In genomic region chr6:37375452-37375851, GRCm38 (mm10) we compare ENCODE assay signal across 11 mouse cellular contexts.
DNase-seq lines count a peak whose midpoint lies in the region; ATAC-seq lines count a peak whose summit lies in the region.
"Had no signal": no experiment of that assay in that cellular context is flagged by ENCODE, and none has a peak within 500 bp of the region (broad histone marks: within the 10 kb centered on the region; RNA-seq: fewer than 3 reads in every experiment).

No protein-coding gene starts in this region.

- peaks cover 6% of the 10 kb centered on the region for H3K4me1 ChIP-seq in limb, embryonic 12.5 days (replicated peaks)
- H3K4me1 ChIP-seq in limb, embryonic 10.5 days = no peaks in the 10 kb centered on the region; the same call in 1 of the 2 replicates
- H3K4me1 ChIP-seq in heart, embryonic 12.5 days (replicated peaks) = peaks cover 40% of the 10 kb centered on the region

- H3K9me3 ChIP-seq in limb, embryonic 12.5 days = no peaks in the 10 kb centered on the region
- H3K9me3 ChIP-seq in limb, embryonic 10.5 days (replicated peaks) = no peaks in the 10 kb centered on the region
- H3K9me3 ChIP-seq in heart, embryonic 12.5 days (replicated peaks) = no peaks in the 10 kb centered on the region

- peak overlapping the region; percentile 37; the same call in 1 of the 2 replicates for H3K27ac ChIP-seq in limb, embryonic 12.5 days
- H3K27ac ChIP-seq in limb, embryonic 10.5 days = no peak overlapping the region
- peak overlapping the region; percentile 43; the same call in 1 of the 2 replicates for H3K27ac ChIP-seq in heart, embryonic 12.5 days (ENCODE audit: poor library complexity, severe bottlenecking)

- no peak for ATAC-seq in cerebellum, adult (ENCODE audit: insufficient number of reproducible peaks, low FRiP score, low TSS enrichment)
- no peak for ATAC-seq in limb, embryonic 12.5 days (ENCODE audit: insufficient number of reproducible peaks, insufficient read depth, low FRiP score, low TSS enrichment, low read depth)
- peak; percentile 37; the same call in 1 of the 2 replicates for ATAC-seq in heart, embryonic 12.5 days (ENCODE audit: insufficient number of reproducible peaks, low FRiP score)

- H3K27me3 ChIP-seq in limb, embryonic 12.5 days = no peaks in the 10 kb centered on the region
- H3K27me3 ChIP-seq in limb, embryonic 10.5 days (ENCODE audit: low read depth, poor library complexity, severe bottlenecking) = no peaks in the 10 kb centered on the region
- H3K27me3 ChIP-seq in heart, embryonic 12.5 days (replicated peaks) = no peaks in the 10 kb centered on the region

- DNase-seq in cerebellum, postnatal 10 days = peak; percentile 72 to 81
- no peak for DNase-seq in limb, embryonic 10.5 days (ENCODE audit: low spot score)
- peak; percentile 77 to 81 for DNase-seq in kidney, postnatal 4 days
- DNase-seq in adrenal gland, adult 2 months = no peak
- no peak for DNase-seq in frontal cortex, postnatal 10 days (ENCODE audit: low spot score in 2 of 2)
- DNase-seq: embryo, embryonic 11 days; layer of hippocampus, adult 9-11 months had no signal

- H3K4me2 ChIP-seq in limb, embryonic 12.5 days = no peak overlapping the region
- no peak overlapping the region for H3K4me2 ChIP-seq in heart, embryonic 12.5 days

- no peak overlapping the region for H3K4me3 ChIP-seq in limb, embryonic 12.5 days (replicated peaks)
- H3K4me3 ChIP-seq in limb, embryonic 10.5 days = no peak overlapping the region
- H3K4me3 ChIP-seq in heart, embryonic 12.5 days = no peak overlapping the region
- H3K4me3 ChIP-seq: myocyte had no signal

- 82% methylated on average over 10 of the region's 10 CpGs for WGBS in limb, embryonic 12.5 days
- WGBS in limb, embryonic 10.5 days = 89% methylated on average over 10 of the region's 10 CpGs
- 72% methylated on average over 10 of the region's 10 CpGs for WGBS in heart, embryonic 12.5 days

- no peak overlapping the region for H3K9ac ChIP-seq in limb, embryonic 12.5 days (replicated peaks)
- H3K9ac ChIP-seq in heart, embryonic 12.5 days = no peak overlapping the region

- H3K36me3 ChIP-seq in limb, embryonic 12.5 days = peaks cover 64% of the 10 kb centered on the region
- H3K36me3 ChIP-seq in limb, embryonic 10.5 days = peaks cover 42% of the 10 kb centered on the region
- H3K36me3 ChIP-seq in heart, embryonic 12.5 days = peaks cover 59% of the 10 kb centered on the region

Comparison
In these comparisons a context has a peak if more than half of its experiments do, and no peak if none do; other contexts are left out.
1. DNase-seq: peak in cerebellum, postnatal 10 days (2 of 2) and kidney, postnatal 4 days (2 of 2); none in limb, embryonic 10.5 days (single experiment), adrenal gland, adult 2 months (single experiment) and frontal cortex, postnatal 10 days (0 of 2).